Mouse (Mus musculus) stomach, postnatal 0 days (tissue): ENCODE results near the gene Rai2.

Source experiments
- CTCF ChIP-seq: IDR thresholded peaks from 2 replicates; pipeline ENCODE4 v1.5.1; 2016; ENCODE audit warnings: antibody characterized with exemption, low read depth, mild to moderate bottlenecking, moderate library complexity
- EP300 ChIP-seq: optimal IDR thresholded peaks from 2 replicates; pipeline ENCODE3; 2016; ENCODE audit warnings: antibody characterized with exemption

GRCm38 (mm10) chrX:161743080-161743479 is 26.2 kb downstream of the Rai2 start:
- TF ChIP-seq CTCF (peak; percentile 40; the same call in 1 of the 2 replicates), EP300 (no peak)
